8 mouse cellular contexts compared by ENCODE assay signal in genomic region chr5:129846752-129847557, GRCm38 (mm10). TPM values are rescaled to one million over a fixed set of nuclear protein-coding genes. Genes with fewer than 3 reads are reported as not detected.
DNase-seq lines count a peak whose midpoint lies in the region; ATAC-seq lines count a peak whose summit lies in the region.

TSS of gene Sumf2 (plus strand) at chr5:129846986.

- H3K9ac ChIP-seq in hindbrain, embryonic 14.5 days, result peak within 1 kb of the TSS; percentile 68

- H3K27ac ChIP-seq in hindbrain, embryonic 14.5 days, result peak within 1 kb of the TSS; percentile 68

- no peaks in the 10 kb centered on the region for H3K9me3 ChIP-seq in hindbrain, embryonic 14.5 days (ENCODE audit: control insufficient read depth, low read length)

- ATAC-seq in hindbrain, embryonic 14.5 days (ENCODE audit: low FRiP score), result peak; percentile 99

- H3K4me2 ChIP-seq in hindbrain, embryonic 14.5 days (replicated peaks), result peak within 1 kb of the TSS; percentile 63

- peak within 1 kb of the TSS; percentile 50 for H3K4me3 ChIP-seq in hindbrain, embryonic 14.5 days (replicated peaks; ENCODE audit: low read length)

- H3K4me1 ChIP-seq in hindbrain, embryonic 14.5 days (replicated peaks; ENCODE audit: control insufficient read depth, insufficient read depth, low read length), result peaks cover 9% of the 10 kb centered on the region

- DNase-seq in R1 (ENCODE audit: low read depth, low spot score), result peak; percentile 97
- peak; percentile 97 for DNase-seq in cerebellum, postnatal 25 days
- peak; percentile 82 to 91 for DNase-seq in frontal cortex, postnatal 25 days (ENCODE audit: low spot score in 2 of 2)
- DNase-seq in hindbrain, embryonic 14.5 days (ENCODE audit: low spot score), result peak; percentile 99
- peak; percentile 95 for DNase-seq in layer of hippocampus, postnatal 36 days
- DNase-seq in lung, postnatal 36 days, result peak; percentile 97
- DNase-seq in retina, postnatal 1 day, result peak; percentile 96
- peak; percentile 86 to 95 for DNase-seq in urinary bladder, adult 18-20 months (ENCODE audit: low spot score in 2 of 2)

- WGBS in hindbrain, embryonic 14.5 days, result 12% methylated on average over 22 of the region's 22 CpGs

- peaks cover 36% of the 10 kb centered on the region for H3K36me3 ChIP-seq in hindbrain, embryonic 14.5 days (replicated peaks; ENCODE audit: control insufficient read depth, insufficient read depth)

- no peaks in the 10 kb centered on the region for H3K27me3 ChIP-seq in hindbrain, embryonic 14.5 days (ENCODE audit: control insufficient read depth, insufficient read depth, low read length)

RNA-seq across cellular contexts. Expression of gene Sumf2, which starts in this region (rescaled TPM):
- polyA plus RNA-seq in hindbrain, embryonic 14.5 days (2014; fragmentation: Nextera tagmentation; extraction: Ambion mirVana), result 28.5 and 29.1 TPM in 2 replicates
- 10 to 100 TPM; 20.4 to 21.5 TPM for total RNA-seq in layer of hippocampus, postnatal 36 days (2021)

Comparison
In these comparisons a context has a peak if more than half of its experiments do, and no peak if none do; other contexts are left out.
1. Peak in every context shown above with its lines: DNase-seq, ATAC-seq, H3K4me3 ChIP-seq and H3K27ac ChIP-seq.